Mouse (Mus musculus): ENCODE measurements at regions not wholly inside any gene's neighbourhood (a gene's known extent, or its start where the extent isn't known, plus 50 kb on each side); places are given as distances from the start of the nearest gene placed in this dataset.

DNA sequence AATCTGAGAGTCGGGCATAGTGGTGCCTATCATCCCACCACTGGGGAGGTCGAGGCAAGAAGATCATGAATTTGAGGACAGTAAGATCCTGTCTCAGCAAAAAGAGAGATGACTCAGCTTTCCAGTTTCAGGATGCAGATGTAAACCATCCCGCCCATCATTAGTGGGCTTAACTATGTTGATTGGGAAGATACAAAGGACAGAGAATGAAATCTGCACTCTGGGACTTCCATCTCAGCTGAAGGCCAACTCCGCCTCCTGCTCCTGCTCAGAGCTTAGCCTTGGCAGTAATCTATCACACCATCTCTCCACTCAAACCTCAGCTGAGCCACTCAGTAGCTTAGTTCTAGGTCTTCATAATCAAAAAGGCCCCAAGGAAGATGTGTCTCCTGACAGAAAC is 90.5 kb upstream of the Gadd45a start:
- H3K4me2 ChIP-seq (ENCODE audit: low read depth, low read length), result no peak overlapping the region
- no peaks in the 10 kb centered on the region; the same call in 1 of the 2 replicates for H3K9me3 ChIP-seq (ENCODE audit: control insufficient read depth, low read length)
- no peak overlapping the region for H3K4me3 ChIP-seq (ENCODE audit: low read length)
- ATAC-seq, result no peak
- no peaks in the 10 kb centered on the region for H3K4me1 ChIP-seq (ENCODE audit: control insufficient read depth, insufficient read depth, low read length)
- no peak overlapping the region for H3K27ac ChIP-seq (ENCODE audit: low read length)
- no peaks in the 10 kb centered on the region for H3K36me3 ChIP-seq (ENCODE audit: control insufficient read depth, insufficient read depth, low read length)
- H3K27me3 ChIP-seq (replicated peaks; ENCODE audit: control insufficient read depth, insufficient read depth, low read length), result no peaks in the 10 kb centered on the region
- WGBS, result 90% methylated on average over 4 of the region's 4 CpGs
- no peak overlapping the region for H3K9ac ChIP-seq (ENCODE audit: low read depth, low read length)

DNA sequence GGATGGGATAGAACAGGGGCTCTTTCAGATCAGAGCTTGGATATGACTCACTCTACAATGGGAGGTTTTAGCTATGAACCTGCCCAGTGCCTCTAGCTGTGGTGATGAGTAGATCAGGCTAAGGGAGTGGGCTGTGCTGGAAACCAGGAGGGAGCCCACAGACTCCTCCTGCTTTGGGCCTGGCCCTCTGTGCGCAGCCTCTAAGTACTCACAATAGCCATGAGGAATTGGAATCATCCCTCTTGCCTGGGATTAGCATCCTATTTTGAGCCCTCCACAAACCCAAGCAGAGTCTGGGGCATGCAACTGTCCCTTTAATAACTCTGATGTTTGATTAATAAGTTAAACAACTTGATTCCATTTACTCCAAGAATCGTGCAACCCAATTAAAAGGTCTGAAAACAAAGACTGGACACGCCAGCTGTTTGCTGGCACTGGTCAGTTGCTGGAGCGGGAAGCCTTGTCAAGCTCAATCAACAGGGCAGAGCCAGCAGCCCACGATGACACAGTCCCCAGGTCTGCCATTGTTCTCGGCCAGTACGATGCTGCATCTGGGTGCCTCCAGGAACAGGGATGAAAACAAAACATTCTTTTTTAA is 88.6 kb upstream of the Gadd45a start:
- Histone ChIP-seq H3K9ac (ENCODE audit: low read depth, low read length) (no peak overlapping the region), H3K27me3 (replicated peaks; ENCODE audit: control insufficient read depth, insufficient read depth, low read length) (no peaks in the 10 kb centered on the region), H3K4me2 (ENCODE audit: low read depth, low read length) (no peak overlapping the region), H3K4me1 (ENCODE audit: control insufficient read depth, insufficient read depth, low read length) (no peaks in the 10 kb centered on the region), H3K36me3 (ENCODE audit: control insufficient read depth, insufficient read depth, low read length) (no peaks in the 10 kb centered on the region), H3K4me3 (ENCODE audit: low read length) (no peak overlapping the region), H3K27ac (ENCODE audit: low read length) (no peak overlapping the region), H3K9me3 (ENCODE audit: control insufficient read depth, low read length) (no peaks in the 10 kb centered on the region)
- WGBS, result 75% methylated on average over 7 of the region's 7 CpGs
- ATAC-seq, result no peak

DNA sequence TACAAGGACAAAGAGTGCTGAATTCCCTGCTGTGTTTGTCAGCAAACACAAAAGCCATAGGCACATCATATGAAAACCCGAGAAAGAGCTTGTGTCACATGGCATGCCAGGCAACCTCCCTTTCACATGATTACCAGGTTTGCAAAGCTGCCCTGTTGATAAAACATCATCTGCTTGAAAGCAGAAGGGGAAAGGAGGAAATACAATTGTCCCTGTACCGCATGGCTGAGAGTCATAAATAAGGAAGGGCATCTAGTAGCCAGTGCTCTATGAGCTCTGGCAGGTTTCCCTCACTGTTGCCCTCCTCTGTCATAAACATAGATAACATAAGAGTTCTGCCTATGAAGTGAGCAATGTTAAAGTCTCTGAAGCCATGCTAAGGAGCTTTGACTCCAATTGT is 86.8 kb upstream of the Gadd45a start:
- Histone ChIP-seq H3K27me3 (replicated peaks; ENCODE audit: control insufficient read depth, insufficient read depth, low read length) (no peaks in the 10 kb centered on the region), H3K4me1 (ENCODE audit: control insufficient read depth, insufficient read depth, low read length) (no peaks in the 10 kb centered on the region), H3K4me2 (ENCODE audit: low read depth, low read length) (no peak overlapping the region), H3K36me3 (ENCODE audit: control insufficient read depth, insufficient read depth, low read length) (no peaks in the 10 kb centered on the region), H3K27ac (ENCODE audit: low read length) (no peak overlapping the region), H3K4me3 (ENCODE audit: low read length) (no peak overlapping the region), H3K9ac (ENCODE audit: low read depth, low read length) (no peak overlapping the region), H3K9me3 (ENCODE audit: control insufficient read depth, low read length) (no peaks in the 10 kb centered on the region)
- peak; percentile 88 for ATAC-seq
- WGBS, result 50% methylated on average over 2 of the region's 2 CpGs

DNA sequence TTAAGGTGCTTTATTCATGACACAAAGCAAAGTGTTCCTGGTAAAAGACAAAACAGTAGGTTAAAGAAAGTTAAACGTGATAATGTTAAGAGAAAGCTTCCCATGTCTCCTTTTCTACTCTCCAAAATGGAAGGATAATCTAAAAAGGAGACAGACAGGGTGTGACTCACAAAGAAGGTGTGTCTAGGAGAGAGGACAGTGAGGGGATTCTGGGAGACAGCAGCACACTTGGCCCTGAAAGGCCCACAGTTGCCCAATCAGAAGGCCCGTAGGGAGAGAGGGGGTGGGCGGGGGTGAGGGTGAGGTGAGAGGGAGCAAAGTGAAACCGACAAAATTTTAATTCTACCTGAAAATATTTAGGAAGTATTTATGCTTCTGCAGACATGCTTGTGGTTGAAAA is 85.8 kb upstream of the Gadd45a start:
- no peaks in the 10 kb centered on the region for H3K27me3 ChIP-seq (replicated peaks; ENCODE audit: control insufficient read depth, insufficient read depth, low read length)
- H3K36me3 ChIP-seq (ENCODE audit: control insufficient read depth, insufficient read depth, low read length), result no peaks in the 10 kb centered on the region
- H3K9me3 ChIP-seq (ENCODE audit: control insufficient read depth, low read length), result no peaks in the 10 kb centered on the region
- no peak overlapping the region for H3K4me3 ChIP-seq (ENCODE audit: low read length)
- WGBS, result 70% methylated on average over 4 of the region's 4 CpGs
- no peak overlapping the region for H3K4me2 ChIP-seq (ENCODE audit: low read depth, low read length)
- H3K9ac ChIP-seq (ENCODE audit: low read depth, low read length), result no peak overlapping the region
- ATAC-seq, result no peak
- H3K4me1 ChIP-seq (ENCODE audit: control insufficient read depth, insufficient read depth, low read length), result no peaks in the 10 kb centered on the region
- no peak overlapping the region for H3K27ac ChIP-seq (ENCODE audit: low read length)

DNA sequence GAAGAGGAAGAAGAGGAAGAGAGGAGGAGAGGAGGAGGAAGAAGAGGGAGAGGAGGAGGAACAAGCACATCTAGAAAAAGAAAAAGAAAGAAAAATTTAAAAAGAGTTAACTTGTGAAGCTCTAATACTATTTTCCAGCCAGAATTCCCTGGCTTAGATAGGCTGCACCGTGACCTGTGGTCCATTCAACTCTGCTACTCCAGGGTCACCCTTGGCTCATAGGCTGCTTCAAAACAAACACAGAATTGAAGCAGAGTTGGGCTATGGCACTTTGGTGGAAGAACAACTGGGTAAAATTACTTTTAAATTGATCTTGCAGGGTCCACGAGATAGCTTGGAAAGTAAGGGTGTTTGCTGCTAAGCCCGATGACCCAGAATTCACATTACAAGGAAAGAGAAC is 79.0 kb upstream of the Gadd45a start:
- H3K4me2 ChIP-seq (ENCODE audit: low read depth, low read length), result no peak overlapping the region
- WGBS, result 84% methylated on average over 3 of the region's 3 CpGs
- no peaks in the 10 kb centered on the region for H3K27me3 ChIP-seq (replicated peaks; ENCODE audit: control insufficient read depth, insufficient read depth, low read length)
- no peak overlapping the region for H3K27ac ChIP-seq (ENCODE audit: low read length)
- H3K4me1 ChIP-seq (ENCODE audit: control insufficient read depth, insufficient read depth, low read length), result peaks cover 7% of the 10 kb centered on the region
- no peak for ATAC-seq
- no peak overlapping the region for H3K9ac ChIP-seq (ENCODE audit: low read depth, low read length)
- no peak overlapping the region for H3K4me3 ChIP-seq (ENCODE audit: low read length)
- H3K9me3 ChIP-seq (ENCODE audit: control insufficient read depth, low read length), result no peaks in the 10 kb centered on the region
- H3K36me3 ChIP-seq (ENCODE audit: control insufficient read depth, insufficient read depth, low read length), result no peaks in the 10 kb centered on the region

DNA sequence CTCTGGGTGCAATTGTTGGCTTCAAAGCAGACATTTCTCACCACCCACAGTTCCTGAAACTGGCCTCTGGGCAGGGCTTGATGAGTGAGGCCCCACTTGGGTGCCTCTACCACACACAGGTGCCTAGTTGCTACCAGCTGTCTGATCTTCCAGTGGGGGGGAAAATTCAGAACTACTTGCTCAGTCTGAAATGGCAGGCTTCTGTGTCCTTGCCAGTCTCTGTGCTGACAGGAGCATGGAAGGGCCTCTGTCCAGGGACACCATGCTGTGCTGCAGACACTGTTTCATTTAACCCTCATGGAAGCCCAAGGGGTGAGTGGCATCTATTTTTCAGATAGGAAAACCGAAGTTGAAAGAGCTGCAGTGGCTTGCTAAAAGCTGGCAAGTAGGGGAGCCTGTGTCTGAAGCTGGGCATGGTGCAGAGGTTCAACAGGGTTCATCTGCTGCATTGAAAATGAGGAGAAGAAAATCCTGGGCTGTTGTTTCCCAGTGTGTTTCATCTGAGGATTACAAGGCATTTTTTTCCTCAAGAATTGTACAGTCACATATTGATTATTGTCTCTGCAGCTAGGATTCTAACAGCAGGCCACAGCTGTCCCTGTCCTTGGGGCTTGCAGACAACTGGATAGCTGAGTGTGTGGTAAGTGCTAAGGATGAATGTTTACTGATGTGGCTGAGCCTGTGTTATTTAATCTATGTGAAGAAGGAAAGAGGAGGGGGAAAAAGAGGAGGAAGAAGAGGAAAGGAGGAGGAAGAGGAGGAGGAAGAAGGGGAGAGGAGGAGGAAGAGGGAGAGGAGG is 78.4 kb upstream of the Gadd45a start:
- Histone ChIP-seq H3K9me3 (ENCODE audit: control insufficient read depth, low read length) (no peaks in the 10 kb centered on the region), H3K4me3 (ENCODE audit: low read length) (no peak overlapping the region), H3K27me3 (replicated peaks; ENCODE audit: control insufficient read depth, insufficient read depth, low read length) (no peaks in the 10 kb centered on the region), H3K9ac (ENCODE audit: low read depth, low read length) (no peak overlapping the region), H3K36me3 (ENCODE audit: control insufficient read depth, insufficient read depth, low read length) (no peaks in the 10 kb centered on the region), H3K4me2 (ENCODE audit: low read depth, low read length) (no peak overlapping the region), H3K27ac (ENCODE audit: low read length) (no peak overlapping the region), H3K4me1 (ENCODE audit: control insufficient read depth, insufficient read depth, low read length) (peaks cover 7% of the 10 kb centered on the region)
- no peak for ATAC-seq
- WGBS, result 49% methylated on average over 1 of the region's 1 CpGs

DNA sequence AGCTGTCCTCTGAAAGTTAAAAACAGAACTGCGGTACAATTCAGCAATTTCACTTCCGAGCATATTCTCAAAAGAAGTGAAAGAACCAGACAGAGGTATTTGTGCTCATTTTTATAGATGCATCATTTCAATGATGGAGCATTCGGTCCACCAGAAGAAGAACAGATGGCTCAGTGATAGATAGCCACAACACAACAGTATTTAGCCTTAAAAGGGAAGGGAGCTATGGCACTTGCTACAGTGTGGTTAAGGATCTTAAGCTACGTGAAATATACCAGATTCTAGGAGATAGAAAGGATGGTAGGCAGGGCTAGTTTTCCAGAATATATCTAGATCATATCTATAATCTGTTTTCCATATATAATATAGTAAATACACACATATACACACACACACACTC is 77.5 kb upstream of the Gadd45a start:
- Histone ChIP-seq H3K9me3 (ENCODE audit: control insufficient read depth, low read length) (no peaks in the 10 kb centered on the region), H3K27ac (ENCODE audit: low read length) (no peak overlapping the region), H3K4me2 (ENCODE audit: low read depth, low read length) (no peak overlapping the region), H3K27me3 (replicated peaks; ENCODE audit: control insufficient read depth, insufficient read depth, low read length) (no peaks in the 10 kb centered on the region), H3K4me1 (ENCODE audit: control insufficient read depth, insufficient read depth, low read length) (peaks cover 7% of the 10 kb centered on the region), H3K4me3 (ENCODE audit: low read length) (no peak overlapping the region), H3K9ac (ENCODE audit: low read depth, low read length) (no peak overlapping the region), H3K36me3 (ENCODE audit: control insufficient read depth, insufficient read depth, low read length) (no peaks in the 10 kb centered on the region)
- 78% methylated on average over 4 of the region's 4 CpGs for WGBS
- no peak for ATAC-seq

DNA sequence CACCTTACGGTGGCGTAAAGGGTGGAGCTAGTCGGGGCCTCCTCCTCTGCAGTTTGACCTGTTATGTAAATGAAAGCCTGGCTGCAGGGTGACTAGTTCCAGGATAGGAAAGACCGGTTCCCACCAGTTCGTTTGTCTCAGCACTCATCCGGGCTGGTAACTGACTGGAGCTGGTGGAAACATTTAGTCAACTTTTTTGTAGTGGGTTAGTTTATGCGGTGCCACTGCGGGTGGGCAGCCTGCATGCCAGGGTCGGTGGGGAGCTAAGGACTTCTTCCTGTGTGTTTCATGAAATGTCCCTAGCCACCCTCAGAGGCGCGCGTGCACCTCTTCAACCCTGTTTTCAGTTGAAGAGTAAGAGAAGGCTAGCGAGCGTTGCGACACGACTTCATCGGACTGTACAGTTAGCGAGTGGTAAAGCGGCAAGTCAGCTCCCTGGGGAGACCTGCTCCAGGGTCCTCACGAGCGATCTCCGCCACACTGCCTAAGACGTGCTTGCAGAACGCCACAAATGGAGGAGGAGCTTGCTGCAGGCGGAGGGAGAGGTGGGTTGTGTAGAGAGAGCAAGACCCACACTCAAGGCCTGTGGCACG is 76.5 kb upstream of the Gadd45a start:
- Histone ChIP-seq H3K27ac (ENCODE audit: low read length) (no peak overlapping the region), H3K4me1 (ENCODE audit: control insufficient read depth, insufficient read depth, low read length) (peaks cover 7% of the 10 kb centered on the region), H3K9me3 (ENCODE audit: control insufficient read depth, low read length) (no peaks in the 10 kb centered on the region), H3K4me2 (ENCODE audit: low read depth, low read length) (peak overlapping the region; percentile 70), H3K36me3 (ENCODE audit: control insufficient read depth, insufficient read depth, low read length) (no peaks in the 10 kb centered on the region), H3K27me3 (replicated peaks; ENCODE audit: control insufficient read depth, insufficient read depth, low read length) (no peaks in the 10 kb centered on the region), H3K9ac (ENCODE audit: low read depth, low read length) (peak overlapping the region; percentile 68), H3K4me3 (ENCODE audit: low read length) (peak overlapping the region; percentile 41)
- 10% methylated on average over 26 of the region's 26 CpGs for WGBS
- peak; percentile 89 for ATAC-seq

DNA sequence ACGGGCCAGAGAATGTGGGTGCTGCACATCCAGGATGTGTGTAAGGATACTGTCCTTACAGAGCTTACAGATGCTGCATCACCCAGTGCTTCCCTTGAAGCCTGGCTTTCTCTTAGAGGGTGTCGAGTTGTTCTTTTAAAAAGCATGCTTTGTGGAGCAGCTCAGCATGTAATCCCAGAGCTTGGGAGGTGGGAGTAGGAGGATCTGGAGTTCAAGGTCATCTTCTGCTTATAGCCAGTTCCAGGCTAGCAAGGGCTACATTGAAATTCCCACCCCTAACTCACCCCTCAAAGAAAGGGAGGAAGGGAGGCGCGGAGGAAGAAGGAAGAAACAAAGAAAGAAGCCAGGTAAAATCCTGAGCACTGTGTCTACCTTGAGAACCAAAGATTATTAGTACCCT is 76.0 kb upstream of the Gadd45a start:
- Histone ChIP-seq H3K9me3 (ENCODE audit: control insufficient read depth, low read length) (no peaks in the 10 kb centered on the region), H3K4me1 (ENCODE audit: control insufficient read depth, insufficient read depth, low read length) (peaks cover 7% of the 10 kb centered on the region), H3K4me3 (ENCODE audit: low read length) (no peak overlapping the region), H3K27ac (ENCODE audit: low read length) (no peak overlapping the region), H3K9ac (ENCODE audit: low read depth, low read length) (no peak overlapping the region), H3K36me3 (ENCODE audit: control insufficient read depth, insufficient read depth, low read length) (no peaks in the 10 kb centered on the region), H3K27me3 (replicated peaks; ENCODE audit: control insufficient read depth, insufficient read depth, low read length) (no peaks in the 10 kb centered on the region), H3K4me2 (ENCODE audit: low read depth, low read length) (0 out of 2 replicates have a peak overlapping the region, but pooled peaks have one; percentile 70)
- WGBS, result 77% methylated on average over 4 of the region's 4 CpGs
- peak; percentile 11; the same call in 1 of the 2 replicates for ATAC-seq
